Mouse (Mus musculus) MEL (cell line): Measurements from ENCODE around the gene N4bp2l1. TPM values are rescaled to one million over a fixed set of nuclear protein-coding genes. Genes with fewer than 3 reads are reported as not detected.

ENCODE experiments used
- JUND ChIP-seq: IDR thresholded peaks from 2 replicates; pipeline ENCODE4 v1.6.1; 2011; ENCODE audit warnings: low read depth, mild to moderate bottlenecking, improper control_type of control experiment, low read length
- MAFK ChIP-seq: IDR thresholded peaks from 2 replicates; pipeline ENCODE4 v1.6.1; 2011; ENCODE audit warnings: low read depth, mild to moderate bottlenecking, low read length, improper control_type of control experiment, borderline replicate concordance
- POLR2AphosphoS5 ChIP-seq: IDR thresholded peaks from 2 replicates; pipeline ENCODE4 v1.6.1; 2012; ENCODE audit warnings: low read depth, borderline replicate concordance, mild to moderate bottlenecking, inconsistent platforms, low read length, moderate library complexity, mixed read lengths
- RCOR1 ChIP-seq: IDR thresholded peaks from 2 replicates; pipeline ENCODE4 v1.6.1; 2012; ENCODE audit warnings: low read depth, mild to moderate bottlenecking, inconsistent platforms, low read length, improper control_type of control experiment
- SMC3 ChIP-seq: IDR thresholded peaks from 2 replicates; pipeline ENCODE4 v1.6.1; 2011; ENCODE audit warnings: low read depth, low read length, improper control_type of control experiment
- polyA plus RNA-seq, 2 experiments: library from polyadenylated mRNA; stranded (reverse) in 1 of 2; unstranded in 1 of 2; fragments of >175 nt in 1 of 2; fragments of >200 nt in 1 of 2; gene quantifications; 2 replicates each; pipeline versions ENCODE4 v1.2.1 to v1.2.4; 2012; ENCODE audit warnings: low replicate concordance in 2 of 2, low read depth in 1 of 2; ENCODE audit not compliant: insufficient read length in 2 of 2, insufficient read depth in 1 of 2, missing spikeins in 1 of 2
- total RNA-seq: library from RNA; depleted of rRNA; stranded (reverse); fragments of 300-350 nt; gene quantifications from 2 replicates; pipeline ENCODE4 v1.2.3, GENCODE M21; 2012; rRNA removed

Gene N4bp2l1
- total and polyA plus RNA-seq, 3 experiments: 2.6 to 15.0 TPM; not detected in 1

DNA sequence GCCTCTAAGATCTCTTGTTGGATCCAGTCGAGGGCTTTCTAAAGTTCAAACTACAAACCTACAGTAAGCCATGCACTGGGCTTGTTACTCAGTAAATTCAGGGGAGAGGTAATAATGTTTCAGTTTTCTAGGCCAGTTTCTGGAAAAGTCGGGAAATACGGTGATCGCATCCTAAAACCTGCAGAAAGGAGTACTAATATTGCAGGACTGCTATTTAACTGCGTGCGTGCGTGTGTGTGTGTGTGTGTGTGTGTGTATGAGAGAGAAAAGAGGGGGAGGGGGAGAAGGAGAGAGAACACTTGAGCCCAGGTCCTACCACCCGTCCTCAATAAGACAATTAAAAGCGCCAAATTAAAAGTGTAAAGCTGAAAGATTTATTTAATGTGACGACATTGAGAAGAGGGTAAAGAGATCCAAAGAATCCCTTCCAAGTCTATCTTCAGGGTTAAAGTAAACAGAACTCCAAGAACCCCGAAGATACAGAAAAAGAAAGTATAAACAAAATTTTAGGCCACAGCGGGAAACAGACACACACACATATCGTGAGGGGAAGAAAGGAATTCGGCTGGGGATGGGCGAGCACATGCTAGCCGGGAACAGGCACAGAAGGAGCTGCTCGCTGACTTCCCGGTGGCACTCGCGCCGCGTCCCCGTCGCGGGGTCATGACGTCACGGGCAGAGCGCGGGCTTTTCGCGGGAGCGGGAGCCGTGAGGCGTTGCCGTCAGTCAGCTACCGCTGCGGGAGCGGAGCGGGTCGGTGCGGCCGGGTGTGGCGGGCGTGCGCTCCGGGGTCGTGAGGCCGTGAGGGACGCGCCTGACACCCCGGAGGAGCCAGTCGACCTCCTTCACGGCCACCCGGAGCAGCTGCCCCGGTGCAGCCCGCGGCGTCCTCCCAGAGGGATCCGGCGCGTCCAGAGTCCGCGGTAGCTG is 74.8 kb downstream of the N4bp2l1 start, which contains the start of gene Brca2 (continued):
- TF ChIP-seq SMC3: no peak
- no peak for TF ChIP-seq MAFK
- TF ChIP-seq JUND: no peak
- peak; percentile 89; the same call in 1 of the 2 replicates for TF ChIP-seq POLR2AphosphoS5
- no peak for TF ChIP-seq RCOR1

Other genes with a start within 250 kb of the N4bp2l1 start
- gene Zar1l, start 79.0 kb downstream of the N4bp2l1 start, total RNA-seq: not detected in 2 replicates
- gene Zar1l, start 79.0 kb downstream of the N4bp2l1 start, polyA plus RNA-seq: not detected
- gene Brca2, start 74.6 kb downstream of the N4bp2l1 start, total RNA-seq: 29.8 and 31.2 TPM in 2 replicates
- 100 to 1,000 TPM in 1 of 2 experiments, 10 to 100 TPM in 1; 53.4 to 239 TPM for gene Brca2, start 74.6 kb downstream of the N4bp2l1 start, polyA plus RNA-seq
- gene N4bp2l2, start 69.0 kb upstream of the N4bp2l1 start, total RNA-seq: 74.9 and 75.0 TPM in 2 replicates
- 10 to 100 TPM in 1 of 2 experiments, not detected in 1; 67.5 TPM for gene N4bp2l2, start 69.0 kb upstream of the N4bp2l1 start, polyA plus RNA-seq
- gene Pds5b, start 76.6 kb upstream of the N4bp2l1 start, total RNA-seq: 21.9 and 26.3 TPM in 2 replicates
- 10 to 100 TPM; 46.2 to 52.7 TPM for gene Pds5b, start 76.6 kb upstream of the N4bp2l1 start, polyA plus RNA-seq